Comparison of ENCODE assay signal across 9 mouse cellular contexts in the genomic region with DNA sequence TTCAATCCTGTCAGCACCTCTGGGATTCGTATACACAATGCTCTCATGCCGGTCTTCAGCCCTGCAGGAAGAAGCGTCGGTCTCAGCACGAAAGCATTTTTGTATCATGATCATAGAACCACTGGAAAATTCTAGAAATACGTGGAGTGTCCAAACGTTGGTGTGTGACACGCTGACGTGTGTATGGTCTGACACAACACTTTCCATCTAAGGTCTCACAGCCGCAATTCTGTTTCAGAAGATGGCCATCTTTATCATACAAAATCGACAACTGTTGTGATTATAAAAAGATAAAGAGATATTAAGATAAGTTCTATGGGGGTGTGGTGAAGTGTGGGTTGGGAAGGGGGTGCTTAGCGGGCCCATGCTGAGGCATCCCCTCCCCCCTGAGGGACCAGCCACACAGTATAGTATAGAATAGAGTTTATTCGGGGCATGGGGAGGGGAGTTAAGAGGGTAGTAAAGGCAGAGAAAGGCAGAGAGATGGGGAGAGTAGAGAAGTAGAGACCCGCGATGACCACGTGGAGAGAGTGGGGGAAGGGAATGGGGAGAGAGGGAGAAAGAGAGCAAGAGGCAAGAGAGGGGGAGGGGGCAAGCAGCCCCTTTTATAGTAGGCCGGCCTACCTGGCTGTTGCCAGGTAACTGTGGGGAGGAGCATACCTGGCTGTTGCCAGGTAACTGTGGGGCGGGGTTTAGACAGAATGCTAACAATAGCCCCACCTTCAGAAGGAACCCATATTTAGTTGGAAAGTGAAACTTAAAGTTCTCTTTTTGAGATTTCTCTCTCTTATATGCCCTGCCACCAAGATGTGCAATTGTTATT.
A peak's percentile ranks its signal among the peaks of the same experiment; 100 is the strongest.
DNase-seq lines count a peak whose midpoint lies in the region; ATAC-seq lines count a peak whose summit lies in the region.
"Had no signal": no experiment of that assay in that cellular context is flagged by ENCODE, and none has a peak within 500 bp of the region (broad histone marks: within the 10 kb centered on the region; RNA-seq: fewer than 3 reads in every experiment).

No protein-coding gene starts in this region.

- peak overlapping the region; percentile 36 for H3K4me3 ChIP-seq in heart, embryonic 12.5 days
- peak overlapping the region; percentile 44 for H3K4me3 ChIP-seq in forebrain, embryonic 10.5 days

- 0 out of 2 replicates have a peak, but pooled peaks have one; percentile 3 for ATAC-seq in heart, embryonic 12.5 days (ENCODE audit: insufficient number of reproducible peaks, low FRiP score)
- ATAC-seq in granulocyte monocyte progenitor cell, adult 5-6 weeks (replicated peaks; ENCODE audit: poor library complexity, severe bottlenecking), result no peak
- ATAC-seq: Patski had no signal

- peak overlapping the region; percentile 66 for H3K9ac ChIP-seq in heart, embryonic 12.5 days

- 23% methylated on average over 18 of the region's 18 CpGs for WGBS in heart, embryonic 12.5 days
- WGBS in forebrain, embryonic 10.5 days, result 44% methylated on average over 18 of the region's 18 CpGs

- H3K36me3 ChIP-seq in heart, embryonic 12.5 days, result no peaks in the 10 kb centered on the region
- no peaks in the 10 kb centered on the region for H3K36me3 ChIP-seq in forebrain, embryonic 10.5 days (replicated peaks)

- H3K4me1 ChIP-seq in heart, embryonic 12.5 days (replicated peaks), result peaks cover 70% of the 10 kb centered on the region
- peaks cover 52% of the 10 kb centered on the region for H3K4me1 ChIP-seq in forebrain, embryonic 10.5 days

- intact Hi-C loops in heart, postnatal 36 days (cut with DNase I), result loop anchor here (5.0 kb wide), 1 partner anchor 38 kb away; no protein-coding TSS in a partner anchor

- DNase-seq in heart, postnatal 36 days, result no peak
- DNase-seq in forebrain, embryonic 10.5 days (ENCODE audit: extremely low spot score, low spot score), result no peak
- peak; percentile 62 for DNase-seq in kidney, adult 9 months
- peak; percentile 53 for DNase-seq in lung, postnatal 25 days (ENCODE audit: low spot score)
- no peak for DNase-seq in layer of hippocampus, adult 8-10 months (ENCODE audit: low spot score in 2 of 2)
- DNase-seq in cerebellum, adult 11 months, result no peak

- H3K9me3 ChIP-seq in heart, embryonic 12.5 days (replicated peaks), result no peaks in the 10 kb centered on the region
- H3K9me3 ChIP-seq in forebrain, embryonic 10.5 days, result no peaks in the 10 kb centered on the region

- no peaks in the 10 kb centered on the region for H3K27me3 ChIP-seq in heart, embryonic 12.5 days (replicated peaks)
- H3K27me3 ChIP-seq in forebrain, embryonic 10.5 days (ENCODE audit: poor library complexity, severe bottlenecking), result peaks cover 58% of the 10 kb centered on the region
- H3K27me3 ChIP-seq: Patski had no signal

- H3K27ac ChIP-seq in heart, embryonic 12.5 days (ENCODE audit: poor library complexity, severe bottlenecking), result peak overlapping the region; percentile 65
- H3K27ac ChIP-seq in forebrain, embryonic 10.5 days, result no peak overlapping the region

- H3K4me2 ChIP-seq in heart, embryonic 12.5 days, result peak overlapping the region; percentile 73

Comparison
In these comparisons a context has a peak if more than half of its experiments do, and no peak if none do; other contexts are left out.
1. DNase-seq: peak in kidney, adult 9 months (single experiment) and lung, postnatal 25 days (single experiment); none in heart, postnatal 36 days (0 of 2), forebrain, embryonic 10.5 days (single experiment), layer of hippocampus, adult 8-10 months (0 of 2) and cerebellum, adult 11 months (single experiment).